Mouse (Mus musculus) MEL (cell line): ENCODE results near the gene Tsr2. TPM values are rescaled to one million over a fixed set of nuclear protein-coding genes. Genes with fewer than 3 reads are reported as not detected.

ENCODE experiments used
- DNase-seq: peaks from one replicate; pipeline ENCODE4 v3.0.0; 2011; ENCODE audit warnings: low read depth, low spot score
- H3K27ac ChIP-seq: 2 replicates; pipeline ENCODE4 v1.5.1; 2012; ENCODE audit warnings: low read depth, mild to moderate bottlenecking, control low read depth, low read length, moderate library complexity; ENCODE audit not compliant: control insufficient read depth
- H3K27me3 ChIP-seq, 2 experiments: fragments of 150-350 bp in 1 of 2; sonication (generic) in 1 of 2; 2 replicates each; pipeline ENCODE4 v1.6.1; 2012; ENCODE audit warnings: low read length in 2 of 2, mild to moderate bottlenecking in 2 of 2, improper control_type of control experiment in 1 of 2, moderate library complexity in 1 of 2; ENCODE audit not compliant: insufficient read depth in 2 of 2, control insufficient read depth in 1 of 2
- H3K36me3 ChIP-seq, 2 experiments: 2 replicates each; pipeline ENCODE4 v1.6.1; 2012 to 2014; ENCODE audit warnings: low read length in 2 of 2, improper control_type of control experiment in 1 of 2, inconsistent platforms in 1 of 2, mild to moderate bottlenecking in 1 of 2; ENCODE audit not compliant: insufficient read depth in 2 of 2, control insufficient read depth in 1 of 2
- H3K4me1 ChIP-seq, 2 experiments: fragments of 150-350 bp in 1 of 2; sonication (generic) in 1 of 2; 2 replicates each; pipeline ENCODE4 v1.6.1; 2012; ENCODE audit warnings: low read length in 2 of 2, improper control_type of control experiment in 1 of 2, mild to moderate bottlenecking in 1 of 2; ENCODE audit not compliant: insufficient read depth in 2 of 2, control insufficient read depth in 1 of 2
- H3K4me3 ChIP-seq, 2 experiments: fragments of 150-350 bp in 1 of 2; sonication (generic) in 1 of 2; 2 replicates each; pipeline ENCODE4 v1.5.1; 2012; ENCODE audit warnings: low read depth in 2 of 2, low read length in 2 of 2, mild to moderate bottlenecking in 2 of 2, moderate library complexity in 2 of 2, control low read depth in 1 of 2, improper control_type of control experiment in 1 of 2; ENCODE audit not compliant: control insufficient read depth in 1 of 2, insufficient read depth in 1 of 2
- H3K79me2 ChIP-seq: 2 replicates; pipeline ENCODE4 v1.6.1; 2012; ENCODE audit warnings: mild to moderate bottlenecking, low read length, moderate library complexity; ENCODE audit not compliant: control insufficient read depth, poor library complexity, insufficient read depth
- H3K9ac ChIP-seq: 2 replicates; pipeline ENCODE4 v1.6.1; 2012; ENCODE audit warnings: low read depth, mild to moderate bottlenecking, control low read depth, low read length, moderate library complexity; ENCODE audit not compliant: control insufficient read depth, poor library complexity, severe bottlenecking
- H3K9me3 ChIP-seq: fragments of 150-350 bp; sonication (generic); replicated peaks from 2 replicates; pipeline ENCODE4 v1.6.1; 2012; ENCODE audit warnings: mild to moderate bottlenecking, low read length, improper control_type of control experiment, moderate library complexity; ENCODE audit not compliant: insufficient read depth
- BHLHE40 ChIP-seq: IDR thresholded peaks from 2 replicates; pipeline ENCODE4 v1.6.1; 2012; ENCODE audit warnings: low read depth, mild to moderate bottlenecking, inconsistent platforms, low read length, improper control_type of control experiment, borderline replicate concordance
- CHD1 ChIP-seq: IDR thresholded peaks from 2 replicates; pipeline ENCODE4 v1.6.1; 2012; ENCODE audit warnings: low read depth, mild to moderate bottlenecking, inconsistent platforms, low read length, improper control_type of control experiment
- E2F4 ChIP-seq: IDR thresholded peaks from 2 replicates; pipeline ENCODE4 v1.6.1; 2011; ENCODE audit warnings: low read depth, low read length, improper control_type of control experiment, borderline replicate concordance
- ELF1 ChIP-seq: IDR thresholded peaks from 2 replicates; pipeline ENCODE4 v1.6.1; 2014; ENCODE audit warnings: low read depth, mild to moderate bottlenecking, inconsistent platforms, low read length, improper control_type of control experiment, moderate library complexity
- EP300 ChIP-seq, 2 experiments: IDR thresholded peaks; 2 replicates each; pipeline ENCODE4 v1.6.1; 2011; ENCODE audit warnings: improper control_type of control experiment in 2 of 2, low read length in 2 of 2, low read depth in 1 of 2, mild to moderate bottlenecking in 1 of 2
- HCFC1 ChIP-seq: IDR thresholded peaks from 2 replicates; pipeline ENCODE4 v1.6.1; 2012; ENCODE audit warnings: low read depth, mild to moderate bottlenecking, inconsistent platforms, low read length, improper control_type of control experiment, moderate library complexity
- KAT2A ChIP-seq: conservative IDR thresholded peaks from 2 replicates; pipeline ENCODE4 v1.6.1; 2012; ENCODE audit warnings: low read depth, low read length, improper control_type of control experiment, inconsistent platforms
- MAFK ChIP-seq: IDR thresholded peaks from 2 replicates; pipeline ENCODE4 v1.6.1; 2011; ENCODE audit warnings: low read depth, mild to moderate bottlenecking, low read length, improper control_type of control experiment, borderline replicate concordance
- MAZ ChIP-seq: IDR thresholded peaks from 2 replicates; pipeline ENCODE4 v1.6.1; 2012; ENCODE audit warnings: low read depth, mild to moderate bottlenecking, inconsistent platforms, low read length, improper control_type of control experiment
- MEF2A ChIP-seq: IDR thresholded peaks from 2 replicates; pipeline ENCODE4 v1.6.1; 2014; ENCODE audit warnings: low read depth, mild to moderate bottlenecking, inconsistent platforms, low read length, improper control_type of control experiment; ENCODE audit not compliant: poor library complexity, insufficient replicate concordance, severe bottlenecking; ENCODE audit errors: extremely low read depth
- MXI1 ChIP-seq: IDR thresholded peaks from 2 replicates; pipeline ENCODE4 v1.6.1; 2011; ENCODE audit warnings: mild to moderate bottlenecking, low read depth, low read length, improper control_type of control experiment
- MYB ChIP-seq: IDR thresholded peaks from 2 replicates; pipeline ENCODE4 v1.6.1; 2011; ENCODE audit warnings: mild to moderate bottlenecking, low read depth, low read length, improper control_type of control experiment
- NELFE ChIP-seq: IDR thresholded peaks from 2 replicates; pipeline ENCODE4 v1.6.1; 2011; ENCODE audit warnings: low read depth, low read length, improper control_type of control experiment
- NRF1 ChIP-seq: IDR thresholded peaks from 2 replicates; pipeline ENCODE4 v1.6.1; 2014; ENCODE audit warnings: low read depth, mild to moderate bottlenecking, inconsistent platforms, low read length, improper control_type of control experiment, moderate library complexity; ENCODE audit not compliant: poor library complexity, insufficient read depth, severe bottlenecking
- POLR2A ChIP-seq, 2 experiments: IDR thresholded peaks; 2 replicates each; pipeline ENCODE4 v1.6.1; 2011 to 2012; ENCODE audit warnings: low read length in 2 of 2, mild to moderate bottlenecking in 2 of 2, control low read depth in 1 of 2, improper control_type of control experiment in 1 of 2, low read depth in 1 of 2, moderate library complexity in 1 of 2; ENCODE audit not compliant: control insufficient read depth in 1 of 2, insufficient read depth in 1 of 2, poor library complexity in 1 of 2
- POLR2AphosphoS2 ChIP-seq: IDR thresholded peaks from 2 replicates; pipeline ENCODE4 v1.6.1; 2011; ENCODE audit warnings: low read length, improper control_type of control experiment
- RAD21 ChIP-seq: IDR thresholded peaks from 2 replicates; pipeline ENCODE4 v1.6.1; 2011; ENCODE audit warnings: mild to moderate bottlenecking, low read depth, low read length, improper control_type of control experiment
- RCOR1 ChIP-seq: IDR thresholded peaks from 2 replicates; pipeline ENCODE4 v1.6.1; 2012; ENCODE audit warnings: low read depth, mild to moderate bottlenecking, inconsistent platforms, low read length, improper control_type of control experiment
- SIN3A ChIP-seq: IDR thresholded peaks from 2 replicates; pipeline ENCODE4 v1.6.1; 2012; ENCODE audit warnings: low read length, improper control_type of control experiment, inconsistent platforms
- TBP ChIP-seq: IDR thresholded peaks from 2 replicates; pipeline ENCODE4 v1.8.0; 2011; ENCODE audit warnings: low read depth, low read length, improper control_type of control experiment
- UBTF ChIP-seq: IDR thresholded peaks from 2 replicates; pipeline ENCODE4 v1.6.1; 2012; ENCODE audit warnings: low read depth, mild to moderate bottlenecking, inconsistent platforms, low read length, improper control_type of control experiment, moderate library complexity, borderline replicate concordance; ENCODE audit not compliant: insufficient read depth
- ZKSCAN1 ChIP-seq: IDR thresholded peaks from 2 replicates; pipeline ENCODE4 v1.6.1; 2012; ENCODE audit warnings: low read depth, mild to moderate bottlenecking, inconsistent platforms, low read length, improper control_type of control experiment, moderate library complexity
- polyA plus RNA-seq, 2 experiments: library from polyadenylated mRNA; stranded (reverse) in 1 of 2; unstranded in 1 of 2; fragments of >175 nt in 1 of 2; fragments of >200 nt in 1 of 2; gene quantifications; 2 replicates each; pipeline versions ENCODE4 v1.2.1 to v1.2.4; 2012; ENCODE audit warnings: low replicate concordance in 2 of 2, low read depth in 1 of 2; ENCODE audit not compliant: insufficient read length in 2 of 2, insufficient read depth in 1 of 2, missing spikeins in 1 of 2
- total RNA-seq: library from RNA; depleted of rRNA; stranded (reverse); fragments of 300-350 nt; gene quantifications from 2 replicates; pipeline ENCODE4 v1.2.3, GENCODE M21; 2012

Tsr2 gene
- total and polyA plus RNA-seq, 3 experiments: 61.9 to 143 (median 106) TPM

DNA sequence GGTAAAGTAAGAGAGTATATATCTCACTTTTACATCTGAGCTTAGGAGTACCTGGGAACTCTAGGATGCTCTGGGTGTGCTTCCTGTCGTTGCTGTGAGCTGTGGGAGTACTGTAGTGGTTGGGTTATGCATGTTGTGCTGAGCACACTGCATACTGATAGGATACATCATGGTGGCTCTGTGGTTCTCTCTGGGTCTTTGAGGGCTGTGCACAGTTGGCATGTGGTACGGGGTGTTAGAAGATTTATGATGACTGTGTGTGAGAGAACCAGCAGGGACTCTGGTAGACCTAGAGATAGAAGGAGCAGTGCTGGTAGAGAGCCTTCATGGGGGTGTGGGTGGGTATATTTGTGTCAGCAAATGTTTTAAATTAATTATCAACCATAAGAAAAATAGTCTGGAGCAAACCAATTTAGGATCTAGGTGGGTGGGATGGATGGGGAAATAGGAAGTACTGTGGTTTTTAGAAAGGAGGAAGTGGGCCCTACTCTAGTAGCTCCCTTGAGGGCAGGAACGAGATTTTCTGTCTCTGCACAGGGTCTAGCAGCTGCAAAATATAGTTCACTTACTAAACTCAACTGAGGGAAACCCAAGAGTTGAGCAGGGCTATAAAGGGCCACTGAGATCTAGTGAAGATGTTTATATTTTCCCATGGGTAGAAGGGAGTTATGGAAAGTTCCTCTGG is 34.6 kb downstream of the Tsr2 start:
- Histone ChIP-seq H3K27me3 (no peaks in the 10 kb centered on the region), H3K4me1 (peaks cover 0 to 8% of the 10 kb centered on the region in 2 experiments; a peak in 3 of 4 replicates), H3K4me3 (no peak overlapping the region), H3K36me3 (peaks cover 0 to 5% of the 10 kb centered on the region in 2 experiments; a peak in 2 of 4 replicates), H3K9ac (no peak overlapping the region), H3K79me2 (no peaks in the 10 kb centered on the region), H3K27ac (no peak overlapping the region), H3K9me3 (no peaks in the 10 kb centered on the region)
- peak; percentile 35; the same call in 1 of the 2 replicates for TF ChIP-seq ELF1
- no peak for TF ChIP-seq KAT2A
- TF ChIP-seq HCFC1: no peak
- peak; percentile 28; the same call in 1 of the 2 replicates for TF ChIP-seq RCOR1
- TF ChIP-seq NELFE: no peak
- no peak for TF ChIP-seq MEF2A
- TF ChIP-seq TBP: no peak
- TF ChIP-seq SIN3A: no peak
- no peak for TF ChIP-seq MAZ
- TF ChIP-seq E2F4: no peak
- no peak for TF ChIP-seq NRF1
- TF ChIP-seq EP300 (IDR thresholded peaks at IDR 0.05; ENCODE audit: low read depth in 1 of 2, low read length in 2 of 2): peak in 1 of 2 experiments; percentile 44; a peak in 1 of 4 replicates
- no peak for TF ChIP-seq POLR2A (IDR thresholded peaks at IDR 0.05; ENCODE audit: control insufficient read depth in 1 of 2, insufficient read depth in 1 of 2, low read depth in 1 of 2, low read length in 2 of 2, poor library complexity in 1 of 2)
- TF ChIP-seq POLR2AphosphoS2: no peak
- TF ChIP-seq MXI1: no peak
- peak; percentile 54 for DNase-seq

DNA sequence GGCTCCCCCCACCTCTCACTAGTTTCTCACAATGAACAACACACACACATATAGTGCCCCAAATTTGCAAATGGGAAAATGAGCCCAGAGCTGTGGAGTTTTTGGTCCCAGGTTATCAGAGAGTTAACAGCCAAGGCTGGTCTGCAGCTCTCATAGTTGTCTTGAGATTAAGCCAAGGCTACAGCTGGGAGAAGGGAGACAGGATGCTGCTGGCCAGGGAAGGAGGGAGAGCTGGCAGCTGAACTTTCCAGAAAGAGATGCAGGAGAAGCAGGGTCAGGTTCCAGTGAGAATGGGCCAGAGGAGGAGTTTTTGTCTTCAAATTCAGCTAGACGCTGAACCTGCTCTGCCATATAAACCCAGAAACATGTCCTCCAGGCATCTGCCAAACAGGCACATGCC is 37.0 kb downstream of the Tsr2 start:
- no peak for DNase-seq
- H3K27ac ChIP-seq: no peak overlapping the region
- H3K4me1 ChIP-seq: no peaks in the 10 kb centered on the region; a peak in 1 of 4 replicates
- H3K36me3 ChIP-seq: no peaks in the 10 kb centered on the region
- H3K79me2 ChIP-seq: no peaks in the 10 kb centered on the region
- H3K9me3 ChIP-seq: no peaks in the 10 kb centered on the region
- no peak overlapping the region for H3K4me3 ChIP-seq
- no peak overlapping the region for H3K9ac ChIP-seq
- TF ChIP-seq CHD1 (no peak), MEF2A (no peak), MAFK (no peak), POLR2AphosphoS2 (no peak), UBTF (no peak), RAD21 (no peak), POLR2A (IDR thresholded peaks at IDR 0.05; ENCODE audit: control insufficient read depth in 1 of 2, insufficient read depth in 1 of 2, low read depth in 1 of 2, low read length in 2 of 2, poor library complexity in 1 of 2) (no peak), BHLHE40 (no peak), MYB (no peak), KAT2A (no peak), ZKSCAN1 (no peak), MAZ (no peak)
- H3K27me3 ChIP-seq: no peaks in the 10 kb centered on the region
